Mouse (Mus musculus) 3134 (cell line): ENCODE measurements around the gene Nlrp6.
"Not testable (repeated sequence)": the region's sequence is repeated elsewhere in the genome, so short reads cannot be mapped to it uniquely, and the experiment has no call there.

Source experiments
- DNase-seq: peaks from one replicate; pipeline ENCODE4 v3.0.0-alpha.2; 2011; ENCODE audit warnings: low spot score; ENCODE audit not compliant: insufficient read length; ENCODE audit errors: extremely low read depth

Nlrp6 gene

DNA sequence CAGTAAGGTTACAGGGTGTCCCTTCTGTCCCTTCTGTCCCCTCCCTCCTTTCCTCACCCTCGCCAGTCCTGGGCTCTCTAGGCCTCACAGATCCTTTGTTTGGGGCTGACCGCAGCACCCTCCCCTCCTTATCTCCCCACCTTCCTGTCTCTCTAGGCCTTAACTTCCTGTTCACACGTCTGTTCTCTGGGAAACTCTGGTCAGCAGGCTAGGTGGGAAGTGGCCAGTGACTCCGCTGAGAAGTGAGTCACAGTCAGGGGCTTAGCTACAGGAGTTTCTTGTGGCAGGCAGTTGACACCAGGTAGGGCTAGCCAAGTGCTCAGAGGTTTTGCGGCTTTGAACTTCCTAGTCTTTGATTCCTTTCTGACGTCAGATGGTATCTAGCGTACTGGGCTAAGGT, 26.3 kb downstream of the Nlrp6 start:
- no peak for DNase-seq

DNA sequence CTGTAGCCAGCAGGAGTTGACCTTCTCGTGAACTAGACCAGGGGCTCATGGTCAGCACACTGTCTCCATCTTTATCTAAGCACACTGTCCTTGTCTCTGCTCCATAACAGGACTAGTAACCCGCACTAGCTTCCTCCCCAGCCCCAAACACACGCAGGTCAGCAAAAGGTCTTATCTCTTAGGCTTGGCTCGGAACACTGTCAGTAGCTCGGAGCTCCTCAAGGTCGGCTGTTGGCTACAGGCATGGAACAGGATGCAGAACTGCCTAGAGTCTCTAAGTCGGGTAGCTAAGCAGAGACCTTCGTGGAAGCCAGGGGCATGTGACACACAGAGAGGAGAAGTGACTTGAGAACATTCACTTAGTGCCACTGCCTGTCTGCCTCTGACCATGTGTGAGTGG, 27.5 kb downstream of the Nlrp6 start:
- no peak for DNase-seq

DNA sequence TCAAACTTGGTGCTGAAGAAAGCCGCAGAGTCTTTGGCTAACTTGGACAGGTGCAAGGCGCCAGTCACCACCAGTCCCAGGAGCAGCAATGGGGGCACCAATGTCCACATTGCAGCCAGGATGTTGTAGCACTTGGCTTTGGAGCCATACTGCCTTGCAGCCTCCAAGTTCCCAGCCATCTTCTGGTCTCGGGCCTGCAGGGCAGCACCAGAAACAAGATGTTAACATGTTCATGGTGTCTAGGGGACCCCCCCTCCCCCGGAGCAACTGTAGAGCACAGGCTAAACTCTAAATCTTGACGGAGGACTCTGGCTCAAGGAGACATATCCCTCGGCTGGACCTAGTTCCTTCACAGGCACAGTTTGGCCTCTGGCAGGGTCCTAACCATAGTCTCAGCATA, 28.6 kb downstream of the Nlrp6 start:
- DNase-seq = no peak

DNA sequence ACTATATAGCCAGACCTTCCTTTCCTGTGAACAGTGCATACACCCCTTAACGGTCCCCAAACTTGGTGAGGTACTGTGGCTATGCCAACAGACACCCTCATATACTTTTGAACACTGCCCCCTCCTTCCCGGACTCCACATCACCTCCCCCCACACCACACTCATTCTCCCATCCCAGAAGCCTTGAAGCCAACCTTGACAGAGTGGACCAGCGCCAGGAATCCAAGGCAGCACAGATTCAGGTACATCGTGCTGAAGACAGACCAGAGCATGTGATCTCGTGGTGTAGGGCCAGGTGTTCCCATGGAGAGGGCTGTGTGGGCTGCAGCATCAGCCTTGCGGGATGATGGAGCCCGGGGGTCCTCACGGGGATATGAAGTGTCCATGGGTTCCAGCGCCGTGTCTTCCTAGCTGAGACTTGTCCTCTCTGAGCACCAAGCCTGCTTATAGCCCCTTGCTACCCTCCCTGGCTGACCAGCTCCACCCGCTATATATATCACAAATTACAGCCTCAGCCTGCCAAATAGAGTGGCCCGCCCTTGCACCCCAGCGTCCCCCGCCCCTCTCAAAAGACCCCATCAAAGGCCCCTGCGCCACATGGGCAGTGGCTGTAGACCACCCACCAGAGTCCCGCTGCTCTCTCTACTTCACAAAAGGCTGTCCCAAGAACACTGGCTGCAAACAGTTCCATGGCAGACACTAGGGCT, 29.3 kb downstream of the Nlrp6 start, which contains the start of gene Ifitm5:
TSS of gene Ifitm5 (minus strand) at position 468 of the 707 bp plus-strand sequence.
- DNase-seq = no peak

DNA sequence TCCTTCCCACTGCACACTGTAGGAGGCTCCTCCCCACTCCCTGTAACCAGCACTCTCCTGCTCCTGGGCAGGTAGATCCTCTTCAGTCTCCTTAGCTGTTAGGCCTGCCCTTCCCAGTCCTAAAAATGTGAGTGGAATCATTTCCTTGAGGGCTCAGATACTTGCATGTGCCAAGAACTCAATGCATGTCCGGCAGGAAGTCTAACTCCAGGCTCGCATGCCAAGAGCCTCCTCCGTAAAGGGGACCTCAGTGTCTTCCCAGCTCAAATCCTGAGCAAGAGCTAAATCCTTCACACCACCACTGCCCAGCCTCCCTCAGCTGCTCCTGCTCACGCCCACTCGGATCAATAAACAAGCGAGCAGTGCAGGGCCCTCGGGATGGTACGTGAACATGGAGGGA, 30.3 kb downstream of the Nlrp6 start:
- no peak for DNase-seq

DNA sequence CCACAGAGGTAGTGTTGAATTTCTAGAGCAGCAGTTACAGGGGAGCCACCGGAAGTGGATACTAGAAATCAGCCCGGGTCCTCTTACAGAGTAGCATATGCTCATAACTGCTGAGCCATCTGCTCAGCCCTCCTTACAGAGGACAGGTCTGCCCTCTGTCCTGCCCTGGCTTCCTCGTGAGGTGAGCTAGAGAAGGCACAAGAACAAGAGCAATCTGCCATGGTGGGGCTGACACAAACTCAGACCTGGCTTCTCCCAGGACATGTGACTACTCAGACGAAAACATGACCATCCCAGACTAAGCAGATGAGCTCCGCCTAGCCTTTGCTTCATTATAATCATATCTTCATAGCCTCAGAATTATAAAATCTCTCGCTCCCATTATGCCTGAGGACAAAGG, 31.1 kb downstream of the Nlrp6 start:
- no peak for DNase-seq

DNA sequence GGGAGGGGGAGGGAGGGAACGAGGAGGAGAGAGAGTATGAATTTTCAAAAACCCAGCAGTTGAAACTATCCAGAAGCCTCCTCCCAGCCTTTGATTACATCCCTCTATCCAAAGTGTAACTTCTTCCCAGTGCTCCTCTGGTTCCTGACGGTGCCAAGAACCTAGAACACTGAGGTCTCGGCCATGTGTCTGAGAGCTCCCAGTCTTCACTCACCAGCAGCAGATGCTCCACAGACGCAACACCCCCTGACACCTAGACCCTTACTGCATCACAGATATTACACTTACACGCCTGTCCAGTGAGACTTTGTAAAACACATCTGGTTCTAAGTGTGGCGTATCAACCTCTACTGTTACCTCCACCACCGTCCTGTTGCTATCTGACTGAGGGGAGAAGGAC, 31.7 kb downstream of the Nlrp6 start:
- DNase-seq = no peak

DNA sequence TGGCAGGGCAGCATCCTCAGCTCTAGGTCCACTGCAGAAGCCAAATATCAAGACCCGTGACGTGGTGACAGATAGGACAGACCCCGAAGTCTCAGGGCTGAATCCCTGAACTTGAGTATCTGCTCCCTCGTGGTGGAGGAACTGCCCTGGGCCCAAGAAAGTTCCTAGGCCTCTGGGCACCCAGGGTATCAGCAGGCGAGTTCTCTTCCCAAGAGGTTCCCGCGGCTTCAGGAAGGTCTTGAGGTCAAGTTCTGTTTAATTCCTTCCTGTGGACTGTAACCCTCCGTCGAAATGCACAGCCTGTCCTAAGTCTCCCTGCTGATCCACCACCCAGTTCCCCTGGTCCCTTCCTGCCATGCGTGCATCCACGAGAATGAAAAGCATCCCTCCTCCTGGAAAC, 32.4 kb downstream of the Nlrp6 start:
- no peak for DNase-seq

DNA sequence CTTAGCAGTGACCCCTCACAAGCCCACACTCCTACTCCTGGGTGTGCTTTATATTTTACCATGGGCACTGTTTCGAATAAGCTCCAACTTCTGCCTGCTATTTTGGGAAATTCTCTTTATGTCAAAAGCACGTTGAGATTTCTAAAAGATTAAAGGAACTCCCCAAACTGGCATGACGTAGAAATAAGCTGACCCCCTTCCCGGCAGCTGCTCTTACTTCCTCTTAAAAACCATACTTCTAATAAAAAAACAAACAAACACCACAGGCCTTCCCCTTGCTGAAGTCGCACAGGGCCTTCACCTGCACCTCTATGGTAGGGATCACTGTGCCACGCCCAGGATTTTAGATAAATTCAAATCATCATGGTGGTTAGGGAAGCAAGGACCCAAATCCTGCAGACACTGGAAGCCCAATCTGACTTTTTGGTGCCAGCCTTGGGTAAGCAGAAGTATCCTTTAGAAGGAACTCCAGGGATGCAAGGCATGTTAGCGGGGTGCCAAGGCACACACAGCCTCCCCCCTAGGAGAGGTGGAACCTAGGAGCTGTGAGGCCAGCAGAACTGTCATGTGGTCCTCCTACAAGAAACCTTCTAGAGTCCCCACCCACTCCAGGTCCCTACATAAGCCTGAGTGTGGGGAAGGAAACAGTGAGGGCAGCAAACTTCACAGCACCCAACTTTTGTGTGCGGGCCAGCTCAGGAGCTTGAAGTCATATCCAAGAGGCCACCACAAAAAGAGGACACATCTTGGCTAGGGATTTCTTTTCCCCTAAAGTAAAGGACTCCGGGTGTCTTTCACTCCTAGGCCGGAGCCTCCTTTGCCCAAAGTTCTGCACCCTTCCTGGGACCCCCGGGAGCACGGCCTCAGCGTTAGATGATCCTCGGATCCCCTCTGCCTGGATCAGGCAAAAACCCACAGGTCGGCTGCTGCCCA, 33.4 kb downstream of the Nlrp6 start:
- DNase-seq = no peak

DNA sequence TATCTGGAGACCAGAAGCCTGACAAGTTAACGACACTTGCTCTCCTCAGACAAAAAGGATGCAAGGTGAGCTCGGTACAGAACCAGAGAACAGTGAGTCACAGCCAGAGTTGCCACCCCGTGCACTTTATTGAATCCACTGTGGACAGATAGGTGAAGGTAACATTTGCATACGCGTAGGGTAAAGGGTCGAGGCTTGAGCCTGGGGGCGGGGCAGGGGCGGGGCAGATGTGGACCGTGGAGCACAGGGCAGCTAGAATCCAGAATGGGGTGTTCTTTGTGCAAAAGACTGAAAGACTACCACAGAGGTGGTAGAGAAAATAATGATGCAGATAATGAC, 34.0 kb downstream of the Nlrp6 start:
- DNase-seq = no peak

DNA sequence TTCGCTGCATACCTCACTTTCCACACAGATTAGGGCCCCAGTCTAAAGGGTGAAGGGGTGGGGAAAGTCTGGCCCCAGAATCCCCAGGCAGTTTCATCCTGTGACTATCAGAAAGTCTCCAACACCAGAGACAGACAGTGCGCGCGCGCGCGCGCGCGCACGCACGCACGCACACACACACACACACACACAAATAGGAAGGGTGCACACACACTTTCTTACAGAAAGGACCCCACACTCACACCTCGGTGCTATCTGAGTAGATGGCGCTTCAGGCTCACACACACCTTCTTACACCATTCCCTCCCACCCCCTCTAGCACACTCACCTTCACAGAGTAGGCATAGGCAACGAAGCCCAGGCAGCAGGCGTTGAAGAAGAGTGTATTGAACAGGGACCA, 34.6 kb downstream of the Nlrp6 start:
- peak; percentile 70 for DNase-seq

DNA sequence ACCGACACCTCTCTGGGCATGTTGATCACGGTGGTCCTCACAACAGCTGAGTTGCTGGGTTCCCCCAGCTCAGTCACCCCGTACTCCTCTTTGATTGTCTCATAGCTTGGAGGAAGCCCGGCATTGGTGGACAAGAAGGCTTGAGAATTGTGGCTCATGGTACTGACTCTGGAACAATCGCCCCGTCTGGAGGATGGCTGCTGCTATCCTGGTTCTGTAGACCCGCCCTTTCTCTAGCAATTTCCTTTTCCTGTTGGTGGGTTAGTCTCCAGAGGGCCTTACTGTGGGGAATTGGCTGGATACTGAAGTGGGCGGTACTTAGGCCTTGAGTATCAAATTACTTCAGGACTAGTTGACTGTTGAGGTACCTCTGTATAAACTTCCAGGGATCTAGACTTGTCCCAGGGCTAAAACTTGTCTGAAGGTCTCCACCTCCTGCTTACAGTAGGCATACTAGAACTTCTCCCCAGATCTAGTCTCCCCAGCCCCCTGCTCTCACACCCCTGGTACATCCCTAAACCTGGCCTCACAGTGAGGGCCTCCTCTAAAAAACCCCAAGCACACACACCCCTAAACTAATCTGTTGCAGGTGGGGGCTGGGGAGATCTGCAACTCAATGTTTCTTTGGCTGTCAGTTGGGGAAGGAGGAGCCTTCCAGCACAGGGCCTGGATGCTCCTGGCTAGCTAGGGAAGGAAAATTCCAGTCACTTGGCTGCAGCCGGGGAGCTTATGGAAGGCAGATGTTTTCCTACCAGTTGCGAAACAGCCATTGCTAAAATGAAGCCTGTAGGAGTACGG, 35.3 kb downstream of the Nlrp6 start, which contains the start of the genes Gm45717 and Ifitm2:
TSS of gene Gm45717 (minus strand) at position 180 of the 798 bp plus-strand sequence.
TSS of gene Ifitm2 (minus strand) at position 230 of the 798 bp plus-strand sequence.
- peak; percentile 78 for DNase-seq

DNA sequence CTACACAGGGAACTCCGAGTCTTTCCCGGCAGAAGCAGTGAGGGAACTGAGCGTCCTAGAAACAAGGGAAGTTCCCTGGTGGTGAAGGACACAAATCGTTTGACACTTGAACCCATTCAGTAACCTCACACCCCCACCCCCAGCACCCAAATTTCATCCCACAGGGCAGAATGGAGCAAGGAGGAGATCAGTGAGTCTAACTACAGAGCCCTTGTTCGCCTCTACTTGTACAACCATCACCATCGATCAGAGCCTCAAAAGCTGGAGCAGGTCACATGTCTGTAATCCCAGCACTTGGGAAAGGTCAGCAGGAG, 35.8 kb downstream of the Nlrp6 start:
- no peak for DNase-seq

DNA sequence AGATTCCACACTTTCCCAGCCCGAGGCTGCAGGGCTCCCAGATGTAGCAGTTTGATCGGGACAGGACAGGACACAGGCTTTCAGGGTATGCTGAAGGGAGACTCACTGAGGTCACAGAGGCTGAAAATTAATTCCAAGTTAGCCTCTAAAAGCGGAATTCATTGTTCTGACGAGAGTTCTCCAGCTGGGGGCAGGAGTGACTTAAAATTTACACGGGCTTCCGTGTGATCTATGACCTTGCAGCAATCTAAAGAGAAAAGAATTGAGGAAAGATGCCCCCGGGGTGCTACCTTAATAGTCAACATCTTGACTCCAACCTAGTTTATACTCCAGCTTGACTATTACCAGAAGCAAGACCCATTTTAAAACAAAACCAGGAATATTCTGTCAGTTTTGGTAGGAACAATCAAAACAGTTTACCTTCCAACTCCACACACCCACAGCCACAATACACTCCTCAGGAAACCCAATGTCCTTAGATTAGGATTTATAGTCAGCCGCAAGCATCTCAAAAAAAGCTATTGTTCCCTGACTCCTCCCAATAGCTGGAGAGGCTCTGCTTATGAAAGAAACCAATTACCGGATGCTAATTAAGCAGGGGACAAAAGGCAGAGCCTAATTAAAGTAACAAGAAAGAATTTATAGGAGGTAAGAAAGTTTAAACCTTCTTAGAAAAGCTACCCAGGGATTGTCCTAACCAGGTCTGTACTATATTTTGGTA, 38.6 kb downstream of the Nlrp6 start:
- DNase-seq = no peak

DNA sequence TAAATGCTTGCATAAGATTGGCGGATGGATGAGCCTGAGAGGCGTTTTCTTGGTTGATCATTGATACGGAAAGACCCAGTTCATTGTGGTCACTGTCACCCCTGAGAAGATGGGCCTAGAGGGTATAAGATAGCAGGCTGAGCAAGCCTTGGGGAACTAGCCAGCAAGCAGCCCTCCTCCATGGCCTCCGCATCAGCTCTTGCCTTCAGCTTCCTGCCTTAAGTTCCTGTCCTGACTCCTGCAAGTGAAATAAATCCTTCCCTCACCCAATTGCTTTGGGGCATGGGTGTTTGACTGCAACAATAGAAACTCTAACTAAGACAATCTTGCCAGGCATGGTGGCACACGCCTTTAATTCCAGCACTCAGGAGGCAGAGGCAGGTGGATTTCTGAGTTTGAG, 39.3 kb downstream of the Nlrp6 start:
- DNase-seq = no peak

DNA sequence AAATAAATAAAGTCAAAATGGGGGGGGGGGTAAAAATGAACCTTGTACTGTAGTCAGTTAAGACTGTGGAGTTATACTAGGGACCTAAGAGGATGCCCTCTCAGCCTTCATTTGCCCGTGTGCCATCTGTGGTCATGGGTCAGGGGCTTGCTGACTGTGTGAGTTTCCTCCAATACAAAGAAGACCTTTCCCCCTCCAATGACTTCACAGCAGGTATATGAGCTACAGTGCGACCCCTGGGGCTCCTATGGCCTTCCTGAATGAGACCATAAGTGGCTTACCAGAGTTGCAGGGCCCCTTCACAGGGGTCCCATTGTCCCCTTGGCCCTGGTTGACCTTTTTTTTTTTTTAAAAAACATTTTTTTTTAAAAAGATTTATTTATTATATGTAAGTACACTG, 40.7 kb downstream of the Nlrp6 start:
- DNase-seq = no peak

DNA sequence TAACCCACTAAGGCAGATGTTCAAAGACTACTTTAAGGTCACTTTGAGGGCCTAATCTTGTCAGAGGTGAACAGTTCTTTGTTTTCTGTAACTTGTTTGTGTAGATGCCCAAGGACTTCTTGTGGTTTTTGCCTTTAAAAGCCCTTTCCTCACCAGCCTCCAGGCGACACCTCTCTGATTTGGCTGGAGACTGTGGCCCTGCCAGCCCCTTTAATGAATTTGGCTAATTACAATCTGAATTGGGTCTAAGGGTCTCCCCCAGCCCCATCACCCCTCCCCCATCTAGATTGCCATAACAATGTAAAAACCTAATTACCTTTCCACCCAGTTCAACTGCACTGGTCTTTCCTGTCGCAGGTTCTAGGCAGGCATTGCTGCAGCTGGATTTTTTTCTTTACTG, 42.0 kb downstream of the Nlrp6 start:
- DNase-seq = no peak

DNA sequence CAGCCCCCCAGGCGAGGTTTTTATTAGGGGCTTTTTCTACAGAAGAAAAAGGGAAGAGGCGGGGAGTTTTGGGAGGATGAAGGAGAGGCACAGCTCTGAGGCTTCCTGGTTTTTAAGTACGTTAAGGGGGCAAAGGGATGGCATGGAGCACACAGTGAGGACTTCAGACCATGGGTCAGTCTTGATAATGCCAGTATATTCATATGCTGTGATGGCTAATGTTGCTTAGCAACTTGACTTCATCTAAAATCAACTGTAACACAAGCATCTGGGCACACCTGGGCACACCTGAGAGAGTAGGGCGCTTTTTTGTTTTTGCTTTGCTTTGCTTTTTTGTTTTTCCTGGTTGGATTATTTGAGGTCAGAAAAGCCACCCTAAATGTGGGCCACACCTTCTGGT, 46.2 kb downstream of the Nlrp6 start, which contains the start of gene Ifitm1:
TSS of gene Ifitm1 (plus strand) at position 301 of the 400 bp plus-strand sequence.
- DNase-seq = no peak

DNA sequence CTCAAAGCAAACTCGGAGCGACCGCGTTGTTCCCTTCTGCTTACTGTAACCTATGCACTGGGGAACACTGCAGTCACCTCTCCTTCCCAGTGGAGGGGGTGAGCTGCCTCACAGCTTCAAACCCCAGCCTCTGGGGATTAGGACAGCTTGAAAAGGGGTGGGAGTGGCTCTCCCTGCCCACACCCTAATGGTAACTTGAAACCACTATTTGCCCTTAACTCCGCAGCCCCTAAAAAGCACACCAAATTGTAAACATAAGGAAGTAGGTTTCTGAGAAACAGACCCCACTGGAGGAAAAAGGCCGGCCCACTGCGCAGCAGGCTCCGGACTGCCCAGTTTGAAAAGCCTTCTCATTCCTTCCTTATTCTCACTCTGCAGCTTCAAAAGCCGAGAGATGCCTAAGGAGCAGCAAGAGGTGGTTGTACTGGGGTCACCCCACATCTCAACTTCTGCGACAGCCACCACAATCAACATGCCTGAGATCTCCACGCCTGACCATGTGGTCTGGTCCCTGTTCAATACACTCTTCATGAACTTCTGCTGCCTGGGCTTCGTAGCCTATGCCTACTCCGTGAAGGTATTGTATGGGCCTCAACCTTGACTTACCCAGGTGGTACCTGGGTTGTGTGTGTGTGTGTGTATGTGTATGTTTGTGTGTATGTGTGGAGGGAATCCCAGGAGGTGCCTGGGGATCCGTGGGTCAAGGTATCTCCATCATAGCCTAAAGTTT, 47.3 kb downstream of the Nlrp6 start:
- no peak for DNase-seq

DNA sequence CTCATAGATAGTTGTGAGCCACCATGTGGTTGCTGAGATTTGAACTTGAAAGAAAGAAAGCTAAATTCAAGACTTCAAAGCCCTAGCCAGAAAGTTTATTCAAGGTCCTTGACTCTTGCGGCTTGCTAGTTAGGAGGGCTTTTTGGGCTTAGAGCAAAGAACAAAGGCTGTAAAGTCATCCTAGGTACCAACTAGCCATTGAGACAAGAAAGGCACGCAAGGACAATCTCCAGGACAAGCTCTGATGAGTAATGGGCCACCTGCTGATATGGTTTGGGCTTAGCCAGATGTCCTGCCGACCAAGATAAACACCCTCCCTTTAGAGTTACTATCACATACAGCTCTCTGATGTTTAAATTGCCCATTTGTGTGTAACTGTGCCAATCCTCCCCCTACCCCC, 48.0 kb downstream of the Nlrp6 start:
- DNase-seq = not testable (repeated sequence)
